Mouse (Mus musculus): ENCODE results near the gene Nelfe. TPM values are rescaled to one million over a fixed set of nuclear protein-coding genes. Genes with fewer than 3 reads are reported as not detected.

Gene Nelfe
- polyA plus RNA-seq, 1 experiment from 2014 or later, result 130 TPM

GRCm38 (mm10) chr17:34902895-34903294 lies 52.7 kb downstream of the Nelfe start:
- ATAC-seq (replicated peaks; ENCODE audit: insufficient number of reproducible peaks, low FRiP score, low TSS enrichment, low read depth) (no peak), DNase-seq (ENCODE audit: low spot score) (no peak)
- H3K27ac ChIP-seq (replicated peaks; ENCODE audit: low read depth, low read length), result no peak overlapping the region
- no peaks in the 10 kb centered on the region for H3K27me3 ChIP-seq (ENCODE audit: control insufficient read depth, insufficient read depth, low read length)
- H3K9me3 ChIP-seq (replicated peaks; ENCODE audit: control insufficient read depth, low read length), result no peaks in the 10 kb centered on the region
- H3K4me3 ChIP-seq (ENCODE audit: low read depth, low read length), result no peak overlapping the region
- peaks cover 30% of the 10 kb centered on the region for H3K36me3 ChIP-seq (replicated peaks; ENCODE audit: control insufficient read depth, insufficient read depth, low read depth, low read length)
- no peak overlapping the region for H3K4me2 ChIP-seq (ENCODE audit: low read depth, low read length)
- 90% methylated on average over 9 of the region's 9 CpGs for WGBS
- no peaks in the 10 kb centered on the region for H3K4me1 ChIP-seq (ENCODE audit: control insufficient read depth, insufficient read depth, low read length)
- H3K9ac ChIP-seq (replicated peaks; ENCODE audit: low read length), result no peak overlapping the region

Small RNA genes within 50 kb of the gene (microRNA-seq; reads per million reads assigned to microRNA genes)
- not detected for gene Mir6970 (ENCODE audit: borderline number of aligned reads)
- gene Mir6971 (ENCODE audit: borderline number of aligned reads), result not detected
- not detected for gene Mir6972 (ENCODE audit: borderline number of aligned reads)

Other genes with a start within 250 kb of the Nelfe start
- gene Rnf5, start 246.7 kb upstream of the Nelfe start, polyA plus RNA-seq (2014; fragmentation: Nextera tagmentation; extraction: Ambion mirVana), result 117 and 118 TPM in 2 replicates
- gene Agpat1, start 246.1 kb upstream of the Nelfe start, polyA plus RNA-seq (2014; fragmentation: Nextera tagmentation; extraction: Ambion mirVana), result 55.3 and 59.8 TPM in 2 replicates
- 3.1 and 4.4 TPM in 2 replicates for gene Egfl8, start 234.4 kb upstream of the Nelfe start, polyA plus RNA-seq (2014; fragmentation: Nextera tagmentation; extraction: Ambion mirVana)
- gene Ppt2, start 221.9 kb upstream of the Nelfe start, polyA plus RNA-seq (2014; fragmentation: Nextera tagmentation; extraction: Ambion mirVana), result 19.4 and 20.0 TPM in 2 replicates
- 0.10 and 0.11 TPM in 2 replicates for gene Prrt1, start 220.9 kb upstream of the Nelfe start, polyA plus RNA-seq (2014; fragmentation: Nextera tagmentation; extraction: Ambion mirVana)
- gene Fkbpl, start 205.6 kb upstream of the Nelfe start, polyA plus RNA-seq (2014; fragmentation: Nextera tagmentation; extraction: Ambion mirVana), result 16.2 and 16.6 TPM in 2 replicates
- gene Atf6b, start 203.2 kb upstream of the Nelfe start, polyA plus RNA-seq (2014; fragmentation: Nextera tagmentation; extraction: Ambion mirVana), result 55.8 and 58.5 TPM in 2 replicates
- not detected in 2 replicates for gene Tnxb, start 179.9 kb upstream of the Nelfe start, polyA plus RNA-seq (2014; fragmentation: Nextera tagmentation; extraction: Ambion mirVana)
- not detected in 2 replicates for gene C4b, start 106.5 kb upstream of the Nelfe start, polyA plus RNA-seq (2014; fragmentation: Nextera tagmentation; extraction: Ambion mirVana)
- gene Cyp21a1, start 45.8 kb upstream of the Nelfe start, polyA plus RNA-seq (2014; fragmentation: Nextera tagmentation; extraction: Ambion mirVana), result not detected in 2 replicates
- 14.4 and 18.4 TPM in 2 replicates for gene Stk19, start 13.4 kb upstream of the Nelfe start, polyA plus RNA-seq (2014; fragmentation: Nextera tagmentation; extraction: Ambion mirVana)
- gene Dxo, start 13.4 kb upstream of the Nelfe start, polyA plus RNA-seq (2014; fragmentation: Nextera tagmentation; extraction: Ambion mirVana), result 65.3 and 68.1 TPM in 2 replicates
- gene Skiv2l, start 181 bp upstream of the Nelfe start, polyA plus RNA-seq (2014; fragmentation: Nextera tagmentation; extraction: Ambion mirVana), result 27.1 and 31.9 TPM in 2 replicates
- gene Cfb, start 12.1 kb downstream of the Nelfe start, polyA plus RNA-seq (2014; fragmentation: Nextera tagmentation; extraction: Ambion mirVana), result 1.2 and 2.0 TPM in 2 replicates
- 1.6 and 2.0 TPM in 2 replicates for gene Zbtb12, start 29.1 kb downstream of the Nelfe start, polyA plus RNA-seq (2014; fragmentation: Nextera tagmentation; extraction: Ambion mirVana)
- not detected in 2 replicates for gene Gm20547, start 31.7 kb downstream of the Nelfe start, polyA plus RNA-seq (2014; fragmentation: Nextera tagmentation; extraction: Ambion mirVana)
- 0.81 and 1.6 TPM in 2 replicates for gene C2, start 47.9 kb downstream of the Nelfe start, polyA plus RNA-seq (2014; fragmentation: Nextera tagmentation; extraction: Ambion mirVana)
- gene Ehmt2, start 48.1 kb downstream of the Nelfe start, polyA plus RNA-seq (2014; fragmentation: Nextera tagmentation; extraction: Ambion mirVana), result 59.3 and 60.6 TPM in 2 replicates
- gene Slc44a4, start 64.1 kb downstream of the Nelfe start, polyA plus RNA-seq (2014; fragmentation: Nextera tagmentation; extraction: Ambion mirVana), result 0.08 and 0.11 TPM in 2 replicates
- 10.9 and 13.1 TPM in 2 replicates for gene Neu1, start 80.9 kb downstream of the Nelfe start, polyA plus RNA-seq (2014; fragmentation: Nextera tagmentation; extraction: Ambion mirVana)
- gene Hspa1b, start 108.8 kb downstream of the Nelfe start, polyA plus RNA-seq (2014; fragmentation: Nextera tagmentation; extraction: Ambion mirVana), result 0.21 and 0.49 TPM in 2 replicates
- not detected in 2 replicates for gene Gm20481, start 119.5 kb downstream of the Nelfe start, polyA plus RNA-seq (2014; fragmentation: Nextera tagmentation; extraction: Ambion mirVana)
- 1.7 and 1.8 TPM in 2 replicates for gene Hspa1a, start 121.8 kb downstream of the Nelfe start, polyA plus RNA-seq (2014; fragmentation: Nextera tagmentation; extraction: Ambion mirVana)
- 1.5 and 2.0 TPM in 2 replicates for gene Hspa1l, start 122.3 kb downstream of the Nelfe start, polyA plus RNA-seq (2014; fragmentation: Nextera tagmentation; extraction: Ambion mirVana)
- gene Lsm2, start 131.5 kb downstream of the Nelfe start, polyA plus RNA-seq (2014; fragmentation: Nextera tagmentation; extraction: Ambion mirVana), result 219 and 241 TPM in 2 replicates
- 73.9 and 85.2 TPM in 2 replicates for gene Vars, start 150.6 kb downstream of the Nelfe start, polyA plus RNA-seq (2014; fragmentation: Nextera tagmentation; extraction: Ambion mirVana)
- gene Vwa7, start 166.2 kb downstream of the Nelfe start, polyA plus RNA-seq (2014; fragmentation: Nextera tagmentation; extraction: Ambion mirVana), result 0.10 and 0.17 TPM in 2 replicates
- 3.5 and 7.5 TPM in 2 replicates for gene Sapcd1, start 177.6 kb downstream of the Nelfe start, polyA plus RNA-seq (2014; fragmentation: Nextera tagmentation; extraction: Ambion mirVana)
- gene Msh5, start 196.4 kb downstream of the Nelfe start, polyA plus RNA-seq (2014; fragmentation: Nextera tagmentation; extraction: Ambion mirVana), result 3.0 and 3.2 TPM in 2 replicates
- gene Clic1, start 199.6 kb downstream of the Nelfe start, polyA plus RNA-seq (2014; fragmentation: Nextera tagmentation; extraction: Ambion mirVana), result 73.9 and 84.2 TPM in 2 replicates
- 543 and 586 TPM in 2 replicates for gene Ddah2, start 208.6 kb downstream of the Nelfe start, polyA plus RNA-seq (2014; fragmentation: Nextera tagmentation; extraction: Ambion mirVana)
- gene Ly6g6c, start 215.0 kb downstream of the Nelfe start, polyA plus RNA-seq (2014; fragmentation: Nextera tagmentation; extraction: Ambion mirVana), result 0.33 TPM in 1 of 2 replicates, not detected in the other
- gene Mpig6b, start 215.8 kb downstream of the Nelfe start, polyA plus RNA-seq (2014; fragmentation: Nextera tagmentation; extraction: Ambion mirVana), result 0.74 and 1.2 TPM in 2 replicates
- gene Ly6g6e, start 226.5 kb downstream of the Nelfe start, polyA plus RNA-seq (2014; fragmentation: Nextera tagmentation; extraction: Ambion mirVana), result 0.66 and 1.1 TPM in 2 replicates
- gene Ly6g6d, start 227.7 kb downstream of the Nelfe start, polyA plus RNA-seq (2014; fragmentation: Nextera tagmentation; extraction: Ambion mirVana), result 0.92 TPM in 1 of 2 replicates, not detected in the other
- gene Ly6g6f, start 235.2 kb downstream of the Nelfe start, polyA plus RNA-seq (2014; fragmentation: Nextera tagmentation; extraction: Ambion mirVana), result 0.36 and 0.43 TPM in 2 replicates
- gene Abhd16a, start 238.9 kb downstream of the Nelfe start, polyA plus RNA-seq (2014; fragmentation: Nextera tagmentation; extraction: Ambion mirVana), result 38.5 and 39.8 TPM in 2 replicates